In the genomic region with DNA sequence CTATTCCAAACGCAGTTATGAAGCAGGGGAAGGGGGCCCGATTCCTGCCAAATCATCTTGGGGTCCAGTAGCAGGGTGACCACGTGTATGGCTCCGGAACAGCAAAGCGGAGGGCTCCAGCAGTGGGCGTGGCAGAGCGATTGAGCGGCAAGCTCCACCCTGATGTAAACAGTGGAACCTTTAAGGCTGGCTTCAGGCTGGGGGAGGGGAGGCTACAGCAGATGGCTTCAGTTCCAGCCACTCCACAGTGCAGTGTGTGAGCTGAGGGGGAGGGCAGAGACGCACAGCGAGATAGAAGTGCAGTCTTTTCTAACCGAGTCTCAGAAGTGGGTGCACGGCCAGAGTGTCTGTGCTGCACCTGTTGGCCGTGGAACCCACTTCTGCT, we compare ENCODE assay signal across 9 mouse cellular contexts. TPM values are rescaled to one million over a fixed set of nuclear protein-coding genes. Genes with fewer than 3 reads are reported as not detected.
DNase-seq lines count a peak whose midpoint lies in the region; ATAC-seq lines count a peak whose summit lies in the region.
"Had no signal": no experiment of that assay in that cellular context is flagged by ENCODE, and none has a peak within 500 bp of the region (broad histone marks: within the 10 kb centered on the region; RNA-seq: fewer than 3 reads in every experiment).

No protein-coding gene starts in this region.

- peak; percentile 92 for ATAC-seq in kidney, embryonic 16.5 days (ENCODE audit: low FRiP score, low TSS enrichment)
- ATAC-seq in erythroblast, adult 5-6 weeks (replicated peaks; ENCODE audit: low FRiP score, poor library complexity, severe bottlenecking): peak; percentile 47
- ATAC-seq in hindbrain, embryonic 16.5 days: peak; percentile 91
- peak; percentile 76; the same call in 1 of the 2 replicates for ATAC-seq in midbrain, embryonic 16.5 days

- no peak overlapping the region for H3K4me3 ChIP-seq in kidney, embryonic 16.5 days (ENCODE audit: low read length)
- no peak overlapping the region for H3K4me3 ChIP-seq in hindbrain, embryonic 16.5 days (ENCODE audit: low read length)
- H3K4me3 ChIP-seq in midbrain, embryonic 16.5 days (ENCODE audit: low read depth, low read length): no peak overlapping the region

- no peak for DNase-seq in kidney, adult 18-20 months
- peak; percentile 86 for DNase-seq in liver
- no peak for DNase-seq in ovary, adult 18-20 months (ENCODE audit: low spot score)
- no peak for DNase-seq in gastrocnemius, adult 18-20 months (ENCODE audit: low spot score)

- WGBS in kidney, embryonic 16.5 days: 19% methylated on average over 13 of the region's 13 CpGs
- WGBS in hindbrain, embryonic 16.5 days: 23% methylated on average over 13 of the region's 13 CpGs
- WGBS in midbrain, embryonic 16.5 days: 26% methylated on average over 13 of the region's 13 CpGs

- H3K9ac ChIP-seq in kidney, embryonic 16.5 days (replicated peaks; ENCODE audit: low read length): no peak overlapping the region
- no peak overlapping the region for H3K9ac ChIP-seq in hindbrain, embryonic 16.5 days (ENCODE audit: low read depth, low read length)
- no peak overlapping the region for H3K9ac ChIP-seq in midbrain, embryonic 16.5 days (ENCODE audit: low read depth, low read length)

- H3K36me3 ChIP-seq in kidney, embryonic 16.5 days (ENCODE audit: insufficient read depth, low read length): peaks cover 24% of the 10 kb centered on the region
- H3K36me3 ChIP-seq in hindbrain, embryonic 16.5 days (ENCODE audit: control insufficient read depth, insufficient read depth, low read length): peaks cover 6% of the 10 kb centered on the region
- peaks cover 14% of the 10 kb centered on the region for H3K36me3 ChIP-seq in midbrain, embryonic 16.5 days (ENCODE audit: control insufficient read depth, insufficient read depth, low read length)

- no peaks in the 10 kb centered on the region for H3K9me3 ChIP-seq in kidney, embryonic 16.5 days (ENCODE audit: low read length)
- H3K9me3 ChIP-seq in hindbrain, embryonic 16.5 days (ENCODE audit: control insufficient read depth, low read length): no peaks in the 10 kb centered on the region
- no peaks in the 10 kb centered on the region for H3K9me3 ChIP-seq in midbrain, embryonic 16.5 days (replicated peaks; ENCODE audit: control insufficient read depth, low read length, poor library complexity, severe bottlenecking)

- peaks cover 10% of the 10 kb centered on the region for H3K4me1 ChIP-seq in kidney, embryonic 16.5 days (ENCODE audit: insufficient read depth, low read length)
- peaks cover 5% of the 10 kb centered on the region for H3K4me1 ChIP-seq in hindbrain, embryonic 16.5 days (ENCODE audit: control insufficient read depth, insufficient read depth, low read depth, low read length)
- H3K4me1 ChIP-seq in midbrain, embryonic 16.5 days (ENCODE audit: control insufficient read depth, insufficient read depth, low read length): no peaks in the 10 kb centered on the region; the same call in 1 of the 2 replicates

- peak overlapping the region; percentile 36 for H3K4me2 ChIP-seq in kidney, embryonic 16.5 days (replicated peaks; ENCODE audit: low read depth, low read length)
- 0 out of 2 replicates have a peak overlapping the region, but pooled peaks have one; percentile 12 for H3K4me2 ChIP-seq in hindbrain, embryonic 16.5 days (ENCODE audit: low read length)
- H3K4me2 ChIP-seq in midbrain, embryonic 16.5 days (ENCODE audit: low read length): no peak overlapping the region

- no peak overlapping the region for H3K27ac ChIP-seq in kidney, embryonic 16.5 days (ENCODE audit: low read length)
- H3K27ac ChIP-seq in hindbrain, embryonic 16.5 days (ENCODE audit: low read depth, low read length): no peak overlapping the region
- H3K27ac ChIP-seq in midbrain, embryonic 16.5 days (ENCODE audit: low read length): no peak overlapping the region

- no peaks in the 10 kb centered on the region for H3K27me3 ChIP-seq in kidney, embryonic 16.5 days (ENCODE audit: insufficient read depth, low read length)
- no peaks in the 10 kb centered on the region for H3K27me3 ChIP-seq in hindbrain, embryonic 16.5 days (replicated peaks; ENCODE audit: control insufficient read depth, insufficient read depth, low read length)
- H3K27me3 ChIP-seq in midbrain, embryonic 16.5 days (ENCODE audit: control insufficient read depth, insufficient read depth, low read depth, low read length): no peaks in the 10 kb centered on the region
- H3K27me3 ChIP-seq: CH12.LX had no signal

RNA-seq across cellular contexts. Expression of gene Nadk2, which starts 23.3 kb away (rescaled TPM):
- polyA plus RNA-seq in kidney, embryonic 16.5 days (2015; fragmentation: Nextera tagmentation; extraction: Ambion mirVana): 23.8 and 26.4 TPM in 2 replicates
- total RNA-seq in erythroblast, adult 5-6 weeks (2015; ENCODE audit: low replicate concordance): 252 and 320 TPM in 2 replicates
- 514 and 775 TPM in 2 replicates for total RNA-seq in erythroblast, adult 5-6 weeks (2017; ENCODE audit: low replicate concordance)
- polyA plus RNA-seq in hindbrain, embryonic 16.5 days (2015; fragmentation: Nextera tagmentation; extraction: Ambion mirVana): 27.1 and 31.7 TPM in 2 replicates
- polyA plus RNA-seq in midbrain, embryonic 16.5 days (2015; fragmentation: Nextera tagmentation; extraction: Ambion mirVana): 27.8 and 28.2 TPM in 2 replicates
- 10 to 100 TPM; 37.0 to 37.7 TPM for total RNA-seq in gastrocnemius, adult 18-20 months (2021)

RNA-seq across cellular contexts. Expression of gene Lmbrd2, which starts 46.0 kb away (rescaled TPM):
- polyA plus RNA-seq in kidney, embryonic 16.5 days (2015; fragmentation: Nextera tagmentation; extraction: Ambion mirVana): 3.1 and 3.7 TPM in 2 replicates
- 9.4 and 14.6 TPM in 2 replicates for total RNA-seq in erythroblast, adult 5-6 weeks (2015; ENCODE audit: low replicate concordance)
- total RNA-seq in erythroblast, adult 5-6 weeks (2017; ENCODE audit: low replicate concordance): 3.2 and 3.6 TPM in 2 replicates
- 3.1 and 3.9 TPM in 2 replicates for polyA plus RNA-seq in hindbrain, embryonic 16.5 days (2015; fragmentation: Nextera tagmentation; extraction: Ambion mirVana)
- polyA plus RNA-seq in midbrain, embryonic 16.5 days (2015; fragmentation: Nextera tagmentation; extraction: Ambion mirVana): 3.3 and 3.6 TPM in 2 replicates
- total RNA-seq in gastrocnemius, adult 18-20 months (2021): 10 to 100 TPM; 16.3 to 16.6 TPM
